Mouse (Mus musculus): ENCODE measurements at regions not wholly inside any gene's neighbourhood (a gene's known extent, or its start where the extent isn't known, plus 50 kb on each side); places are given as distances from the start of the nearest gene placed in this dataset.

DNA sequence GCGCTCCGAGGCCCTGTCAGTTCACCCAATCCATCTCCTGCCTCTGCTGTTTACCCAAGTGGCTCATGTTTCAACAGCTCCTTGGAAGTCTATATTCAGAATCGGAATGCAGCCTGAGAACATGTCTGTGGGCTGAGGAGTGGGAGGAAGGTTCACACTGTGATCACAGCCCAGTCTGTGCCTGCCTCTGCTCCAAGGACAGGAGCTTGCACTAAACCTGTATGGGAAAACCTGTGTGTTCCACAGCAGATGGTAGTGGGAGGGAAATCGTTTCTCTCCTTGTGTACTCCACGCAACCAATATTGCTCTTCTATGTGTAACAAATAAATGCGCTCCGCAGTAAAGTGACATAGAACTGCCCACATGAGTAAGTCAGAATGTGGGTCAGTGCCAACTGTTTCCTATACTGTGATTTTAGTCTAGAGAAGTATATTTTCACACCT, 514.0 kb upstream of the Epha7 start:
- Histone ChIP-seq H3K36me3 (ENCODE audit: control insufficient read depth, insufficient read depth, low read length) (no peaks in the 10 kb centered on the region), H3K9me3 (ENCODE audit: control insufficient read depth, low read length) (no peaks in the 10 kb centered on the region), H3K4me3 (ENCODE audit: low read length) (no peak overlapping the region), H3K9ac (ENCODE audit: low read depth, low read length) (no peak overlapping the region), H3K27ac (ENCODE audit: low read depth, low read length) (peak overlapping the region; percentile 49; the same call in 1 of the 2 replicates), H3K27me3 (ENCODE audit: control insufficient read depth, insufficient read depth, low read length) (no peaks in the 10 kb centered on the region), H3K4me1 (ENCODE audit: control insufficient read depth, insufficient read depth, low read length) (peaks cover 4% of the 10 kb centered on the region; the same call in 1 of the 2 replicates), H3K4me2 (replicated peaks; ENCODE audit: low read depth, low read length) (no peak overlapping the region)
- WGBS = 29% methylated on average over 7 of the region's 7 CpGs
- ATAC-seq (ENCODE audit: low FRiP score, low TSS enrichment) = peak; percentile 99

DNA sequence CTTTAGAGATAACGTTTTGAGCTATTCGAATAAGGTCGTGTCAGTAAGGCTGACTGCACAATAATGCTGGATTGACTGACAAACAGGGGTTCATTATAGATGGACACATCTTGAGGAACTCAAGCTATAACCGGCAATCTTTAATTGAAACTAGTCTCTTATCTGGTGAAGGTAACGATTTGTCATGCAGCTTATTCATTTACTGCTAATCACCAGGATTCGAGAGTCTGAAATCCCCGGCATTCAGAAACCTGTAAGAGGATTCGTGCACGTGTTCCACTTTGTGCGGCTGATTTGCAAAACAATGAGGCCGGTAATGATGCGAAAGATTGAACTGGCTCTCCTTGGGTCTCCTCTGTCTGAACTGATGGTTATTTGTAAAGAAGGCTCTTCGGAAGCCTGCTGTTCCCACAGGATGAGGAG, 512.9 kb upstream of the Epha7 start:
- Histone ChIP-seq H3K4me3 (ENCODE audit: low read length) (no peak overlapping the region), H3K9me3 (ENCODE audit: control insufficient read depth, low read length) (no peaks in the 10 kb centered on the region), H3K9ac (ENCODE audit: low read depth, low read length) (no peak overlapping the region), H3K36me3 (ENCODE audit: control insufficient read depth, insufficient read depth, low read length) (no peaks in the 10 kb centered on the region), H3K27ac (ENCODE audit: low read depth, low read length) (no peak overlapping the region), H3K4me1 (ENCODE audit: control insufficient read depth, insufficient read depth, low read length) (peaks cover 4% of the 10 kb centered on the region; the same call in 1 of the 2 replicates), H3K27me3 (ENCODE audit: control insufficient read depth, insufficient read depth, low read length) (no peaks in the 10 kb centered on the region), H3K4me2 (replicated peaks; ENCODE audit: low read depth, low read length) (no peak overlapping the region)
- 72% methylated on average over 13 of the region's 13 CpGs for WGBS
- no peak for ATAC-seq (ENCODE audit: low FRiP score, low TSS enrichment)

DNA sequence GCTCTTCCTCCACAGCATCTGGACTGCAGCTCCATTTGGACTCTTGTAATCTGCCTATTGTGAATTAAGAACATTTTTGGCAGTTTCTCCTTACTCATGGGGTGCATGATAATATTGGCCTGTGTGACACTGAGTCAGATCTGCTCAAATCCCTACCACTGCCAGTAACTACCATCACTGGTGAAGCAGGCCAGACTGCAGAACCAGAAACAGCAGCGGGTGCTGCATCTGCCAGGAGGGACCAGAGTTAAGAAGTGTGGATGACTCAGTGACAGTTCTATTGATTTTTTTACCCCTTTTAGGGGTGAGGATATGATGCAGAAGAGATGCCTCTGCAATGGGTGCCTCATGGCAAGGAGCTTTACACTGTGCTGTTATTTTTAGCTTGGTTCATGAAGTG, 511.2 kb upstream of the Epha7 start:
- H3K4me2 ChIP-seq (replicated peaks; ENCODE audit: low read depth, low read length) = no peak overlapping the region
- 86% methylated on average over 1 of the region's 1 CpGs for WGBS
- no peak for ATAC-seq (ENCODE audit: low FRiP score, low TSS enrichment)

DNA sequence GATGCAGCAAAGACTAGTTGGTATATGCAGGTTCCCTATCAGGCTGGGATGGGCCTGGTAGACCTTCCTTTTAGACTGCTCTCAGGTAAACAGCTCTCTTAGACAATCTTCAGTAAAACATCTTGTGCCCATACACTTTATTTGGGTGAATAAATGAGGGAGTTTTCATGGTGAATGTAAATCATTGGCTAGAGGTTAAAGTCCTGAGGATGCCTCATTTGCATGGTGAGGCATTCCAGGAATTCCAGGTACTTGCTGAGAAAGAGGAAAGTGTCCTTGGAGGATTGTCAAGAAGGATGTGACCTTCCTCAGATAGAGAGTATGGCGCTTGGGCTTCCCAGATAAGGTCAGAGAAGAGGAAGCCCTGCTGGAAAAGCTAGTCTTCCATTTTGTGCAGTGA, 481.9 kb upstream of the Epha7 start:
- Histone ChIP-seq H3K27ac (ENCODE audit: low read depth, low read length) (no peak overlapping the region), H3K4me2 (replicated peaks; ENCODE audit: low read depth, low read length) (no peak overlapping the region), H3K4me1 (ENCODE audit: control insufficient read depth, insufficient read depth, low read length) (no peaks in the 10 kb centered on the region), H3K27me3 (ENCODE audit: control insufficient read depth, insufficient read depth, low read length) (no peaks in the 10 kb centered on the region), H3K4me3 (ENCODE audit: low read length) (no peak overlapping the region), H3K9ac (ENCODE audit: low read depth, low read length) (no peak overlapping the region), H3K9me3 (ENCODE audit: control insufficient read depth, low read length) (no peaks in the 10 kb centered on the region), H3K36me3 (ENCODE audit: control insufficient read depth, insufficient read depth, low read length) (no peaks in the 10 kb centered on the region)
- WGBS = 77% methylated on average over 1 of the region's 1 CpGs
- ATAC-seq (ENCODE audit: low FRiP score, low TSS enrichment) = no peak

More for the DNA sequence above, 511.2 kb upstream of the Epha7 start:
- Histone ChIP-seq H3K27me3 (ENCODE audit: control insufficient read depth, insufficient read depth, low read length) (no peaks in the 10 kb centered on the region), H3K27ac (ENCODE audit: low read depth, low read length) (no peak overlapping the region), H3K4me1 (ENCODE audit: control insufficient read depth, insufficient read depth, low read length) (peaks cover 4% of the 10 kb centered on the region; the same call in 1 of the 2 replicates), H3K9me3 (ENCODE audit: control insufficient read depth, low read length) (no peaks in the 10 kb centered on the region), H3K36me3 (ENCODE audit: control insufficient read depth, insufficient read depth, low read length) (no peaks in the 10 kb centered on the region), H3K4me3 (ENCODE audit: low read length) (no peak overlapping the region), H3K9ac (ENCODE audit: low read depth, low read length) (no peak overlapping the region)

DNA sequence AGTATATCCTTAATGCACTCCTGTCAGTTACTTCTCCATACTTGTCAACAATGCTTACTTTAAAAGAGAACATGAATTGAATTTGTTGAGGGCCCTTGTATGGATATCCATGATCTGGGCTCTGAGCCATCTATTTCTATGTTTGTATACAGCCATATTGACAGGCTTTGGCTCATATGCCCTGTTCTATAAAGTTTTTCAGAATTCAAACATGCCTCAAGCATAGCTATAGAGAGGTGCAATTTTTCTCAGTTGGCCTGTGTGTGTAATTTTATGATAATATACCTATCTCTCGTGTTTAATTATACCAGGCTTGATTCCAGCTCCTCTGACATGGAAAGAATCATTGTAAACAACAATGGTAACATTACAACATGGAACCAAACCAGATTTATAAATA, 448.4 kb upstream of the Epha7 start:
- no peak for ATAC-seq (ENCODE audit: low FRiP score, low TSS enrichment)
- no peak overlapping the region for H3K27ac ChIP-seq (ENCODE audit: low read depth, low read length)
- H3K9me3 ChIP-seq (ENCODE audit: control insufficient read depth, low read length) = no peaks in the 10 kb centered on the region
- 73% methylated on average over 1 of the region's 1 CpGs for WGBS
- H3K4me1 ChIP-seq (ENCODE audit: control insufficient read depth, insufficient read depth, low read length) = no peaks in the 10 kb centered on the region
- H3K36me3 ChIP-seq (ENCODE audit: control insufficient read depth, insufficient read depth, low read length) = no peaks in the 10 kb centered on the region
- H3K9ac ChIP-seq (ENCODE audit: low read depth, low read length) = no peak overlapping the region
- no peaks in the 10 kb centered on the region for H3K27me3 ChIP-seq (ENCODE audit: control insufficient read depth, insufficient read depth, low read length)
- H3K4me3 ChIP-seq (ENCODE audit: low read length) = no peak overlapping the region
- H3K4me2 ChIP-seq (replicated peaks; ENCODE audit: low read depth, low read length) = no peak overlapping the region

DNA sequence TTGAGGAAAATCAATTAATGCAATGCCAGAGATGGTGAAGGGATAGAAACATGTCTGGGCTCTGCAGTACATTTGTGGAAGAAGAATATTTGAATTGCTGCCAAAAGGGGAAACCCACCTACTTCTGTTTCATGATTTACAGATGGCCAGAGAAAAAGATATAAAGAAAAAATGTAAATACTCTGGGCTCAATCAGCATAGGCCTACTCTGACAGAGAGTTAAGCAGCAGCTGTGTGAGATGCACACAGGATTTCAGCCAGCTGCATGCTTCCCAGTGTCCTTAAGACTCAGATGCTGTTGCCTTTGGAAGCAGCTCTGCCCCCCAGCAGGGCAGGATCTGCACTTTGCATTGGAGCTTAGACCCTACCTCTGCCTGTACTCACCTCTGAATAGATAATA, 435.8 kb upstream of the Epha7 start:
- ATAC-seq (ENCODE audit: low FRiP score, low TSS enrichment) = no peak
- no peaks in the 10 kb centered on the region for H3K4me1 ChIP-seq (ENCODE audit: control insufficient read depth, insufficient read depth, low read length)
- no peak overlapping the region for H3K4me3 ChIP-seq (ENCODE audit: low read length)
- H3K27me3 ChIP-seq (ENCODE audit: control insufficient read depth, insufficient read depth, low read length) = no peaks in the 10 kb centered on the region
- H3K9ac ChIP-seq (ENCODE audit: low read depth, low read length) = no peak overlapping the region
- no peak overlapping the region for H3K4me2 ChIP-seq (replicated peaks; ENCODE audit: low read depth, low read length)
- H3K27ac ChIP-seq (ENCODE audit: low read depth, low read length) = no peak overlapping the region
- no peaks in the 10 kb centered on the region for H3K9me3 ChIP-seq (ENCODE audit: control insufficient read depth, low read length)
- H3K36me3 ChIP-seq (ENCODE audit: control insufficient read depth, insufficient read depth, low read length) = no peaks in the 10 kb centered on the region

DNA sequence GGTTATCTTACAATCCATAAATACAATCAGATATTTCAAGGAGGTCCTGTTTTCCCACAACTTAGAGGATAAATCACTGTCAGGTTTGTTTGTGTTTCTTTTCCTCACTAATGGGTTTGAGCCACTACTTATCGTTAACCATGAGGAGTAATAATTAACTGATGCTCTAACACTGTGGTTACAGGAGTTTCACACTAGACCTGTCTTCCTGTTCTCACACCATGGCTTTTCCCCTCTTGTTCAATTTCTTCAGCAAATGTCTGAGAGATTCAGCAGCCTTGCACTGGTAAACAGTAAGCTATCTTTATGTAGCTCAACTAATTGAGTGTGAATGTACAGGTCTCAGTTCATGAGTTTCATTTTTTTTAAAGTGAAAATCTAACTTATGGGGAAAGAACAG, 434.3 kb upstream of the Epha7 start:
- no peak overlapping the region for H3K4me2 ChIP-seq (replicated peaks; ENCODE audit: low read depth, low read length)
- peak; percentile 88; the same call in 1 of the 2 replicates for ATAC-seq (ENCODE audit: low FRiP score, low TSS enrichment)
- 15% methylated on average over 1 of the region's 1 CpGs for WGBS

DNA sequence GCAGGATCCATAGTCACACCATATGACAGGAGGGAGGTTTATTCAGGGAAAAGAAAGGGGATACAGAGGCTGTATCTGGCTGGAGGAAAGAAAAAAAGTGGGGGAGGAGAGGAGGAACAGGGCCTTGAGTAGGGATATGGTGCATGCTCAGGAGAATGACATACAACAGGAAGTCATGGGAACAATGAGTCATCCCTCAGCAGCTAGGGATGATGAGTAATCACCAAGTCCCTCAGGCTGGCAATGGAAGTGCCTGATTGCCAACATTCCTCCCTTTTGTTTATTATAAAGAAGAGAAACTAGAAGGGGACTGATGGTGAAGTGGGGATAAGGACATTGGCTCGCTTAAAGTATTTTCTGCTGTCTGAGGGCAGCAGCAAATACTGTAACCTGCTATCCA, 388.6 kb upstream of the Epha7 start:
- Histone ChIP-seq H3K27me3 (ENCODE audit: control insufficient read depth, insufficient read depth, low read length) (no peaks in the 10 kb centered on the region), H3K36me3 (ENCODE audit: control insufficient read depth, insufficient read depth, low read length) (no peaks in the 10 kb centered on the region), H3K4me1 (ENCODE audit: control insufficient read depth, insufficient read depth, low read length) (no peaks in the 10 kb centered on the region), H3K27ac (ENCODE audit: low read depth, low read length) (no peak overlapping the region), H3K4me2 (replicated peaks; ENCODE audit: low read depth, low read length) (no peak overlapping the region), H3K9me3 (ENCODE audit: control insufficient read depth, low read length) (no peaks in the 10 kb centered on the region), H3K9ac (ENCODE audit: low read depth, low read length) (no peak overlapping the region), H3K4me3 (ENCODE audit: low read length) (no peak overlapping the region)
- ATAC-seq (ENCODE audit: low FRiP score, low TSS enrichment) = no peak
- 76% methylated on average over 1 of the region's 1 CpGs for WGBS

More for the DNA sequence above, 434.3 kb upstream of the Epha7 start:
- Histone ChIP-seq H3K36me3 (ENCODE audit: control insufficient read depth, insufficient read depth, low read length) (no peaks in the 10 kb centered on the region), H3K4me1 (ENCODE audit: control insufficient read depth, insufficient read depth, low read length) (no peaks in the 10 kb centered on the region), H3K27me3 (ENCODE audit: control insufficient read depth, insufficient read depth, low read length) (no peaks in the 10 kb centered on the region), H3K4me3 (ENCODE audit: low read length) (no peak overlapping the region), H3K9me3 (ENCODE audit: control insufficient read depth, low read length) (no peaks in the 10 kb centered on the region), H3K27ac (ENCODE audit: low read depth, low read length) (no peak overlapping the region), H3K9ac (ENCODE audit: low read depth, low read length) (no peak overlapping the region)

DNA sequence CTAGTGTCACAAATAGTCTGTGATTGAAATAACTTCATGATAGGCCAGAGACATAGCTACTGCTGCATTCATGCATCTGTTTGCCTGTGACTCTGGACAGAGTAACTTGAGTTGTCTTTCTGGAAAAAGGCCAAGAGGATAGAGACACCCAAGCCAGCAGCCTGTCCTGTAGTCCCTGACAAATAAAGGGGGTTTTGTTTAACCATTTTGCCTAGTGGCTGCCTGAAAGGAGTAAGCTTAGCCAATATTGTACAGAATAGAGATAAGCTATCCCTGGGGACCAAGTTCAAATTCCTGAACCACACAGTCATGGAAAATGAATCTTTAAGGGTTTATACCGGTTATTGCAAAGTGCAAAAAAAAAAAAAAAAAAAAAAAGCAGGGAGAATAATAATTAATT, 372.8 kb upstream of the Epha7 start:
- ATAC-seq (ENCODE audit: low FRiP score, low TSS enrichment) = no peak
- Histone ChIP-seq H3K4me1 (ENCODE audit: control insufficient read depth, insufficient read depth, low read length) (no peaks in the 10 kb centered on the region), H3K9me3 (ENCODE audit: control insufficient read depth, low read length) (no peaks in the 10 kb centered on the region), H3K36me3 (ENCODE audit: control insufficient read depth, insufficient read depth, low read length) (no peaks in the 10 kb centered on the region), H3K27me3 (ENCODE audit: control insufficient read depth, insufficient read depth, low read length) (no peaks in the 10 kb centered on the region), H3K4me3 (ENCODE audit: low read length) (no peak overlapping the region), H3K27ac (ENCODE audit: low read depth, low read length) (no peak overlapping the region), H3K4me2 (replicated peaks; ENCODE audit: low read depth, low read length) (no peak overlapping the region), H3K9ac (ENCODE audit: low read depth, low read length) (no peak overlapping the region)
- WGBS = 71% methylated on average over 1 of the region's 1 CpGs

Measured in kidney, embryonic 14.5 days (tissue).